Mouse (Mus musculus) left cerebral cortex, postnatal 4 days (tissue): ENCODE measurements around the gene Khdc1a. TPM values are rescaled to one million over a fixed set of nuclear protein-coding genes. Genes with fewer than 3 reads are reported as not detected.
"Not testable (repeated sequence)": the region's sequence is repeated elsewhere in the genome, so short reads cannot be mapped to it uniquely, and the experiment has no call there.

Source experiments
- DNase-seq: peaks from one replicate; pipeline ENCODE4 v3.0.0-alpha.2; 2022
- intact Hi-C: fragments of 180-260 bp; cut with DNase I; formaldehyde crosslinking; loops from one replicate; pipeline ENCODE4 v1.15.1; 2025
- total RNA-seq, 2 experiments: library from RNA; stranded (reverse); gene quantifications; 2 replicates each; pipeline ENCODE4 v1.2.3; 2021

The Khdc1a gene
- total RNA-seq: not detected

DNA sequence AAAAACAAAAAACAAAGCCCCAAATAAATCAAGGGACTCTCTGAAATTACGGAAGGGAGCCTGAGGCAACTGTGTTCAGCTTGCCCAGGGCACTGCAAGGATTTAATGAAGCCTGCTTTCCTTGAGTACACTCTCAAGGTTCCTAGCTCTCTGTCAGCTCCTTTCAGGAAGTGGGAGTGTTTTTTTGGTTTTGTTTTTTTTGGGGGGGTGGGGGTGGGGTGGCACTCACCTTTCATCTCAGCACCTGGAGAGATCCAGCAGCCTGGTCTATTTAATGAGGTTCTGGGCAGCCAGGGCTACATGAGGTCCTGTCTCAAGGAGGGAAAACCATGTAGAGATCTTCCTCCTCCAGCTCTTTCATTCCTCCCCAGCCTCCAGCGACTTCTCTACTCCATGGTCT lies at the start of gene Khdc1a:
Khdc1a (plus strand) TSS at position 301 of the 400 bp plus-strand sequence.
- no peak for DNase-seq
- intact Hi-C loops: no loop called here

DNA sequence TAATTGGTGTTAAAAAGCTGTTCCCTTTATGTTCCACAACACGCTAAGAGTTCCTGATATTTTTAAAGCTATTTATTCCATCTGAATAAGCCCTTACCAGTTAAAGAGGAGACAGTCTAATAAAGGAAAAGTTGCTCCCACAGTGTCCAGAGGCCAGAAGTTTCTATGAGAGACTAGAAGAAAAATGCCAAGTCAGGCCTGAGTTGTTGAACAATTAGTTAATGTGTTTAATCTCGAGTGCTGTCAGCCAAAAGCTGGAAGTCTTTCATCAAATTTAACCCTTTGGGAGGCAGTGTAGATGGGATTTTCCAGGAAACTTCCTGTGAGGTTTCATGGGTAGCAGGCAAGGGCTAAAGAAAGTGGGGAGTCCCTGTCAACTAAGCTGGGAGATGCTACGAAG lies 49.6 kb upstream of the Khdc1a start:
- intact Hi-C loops: no loop called here
- no peak for DNase-seq

DNA sequence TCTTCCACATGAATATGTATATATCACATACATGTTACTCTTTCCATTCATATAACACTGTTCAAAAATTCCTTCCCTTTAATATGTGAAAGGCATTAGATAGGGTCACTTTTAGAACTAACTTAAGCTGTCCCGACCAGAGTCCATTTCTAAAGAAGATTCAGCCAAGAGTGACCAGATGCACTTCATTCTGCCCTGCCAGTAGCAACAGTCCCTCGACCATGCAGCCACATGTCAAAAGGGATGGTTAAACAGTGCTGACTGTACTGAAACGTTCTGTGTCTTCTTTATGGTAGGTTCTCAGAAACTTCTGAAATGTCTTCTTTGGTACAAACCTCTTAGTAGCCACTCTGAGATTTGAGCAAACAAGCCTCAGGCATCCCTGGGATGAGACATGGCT lies 47.8 kb upstream of the Khdc1a start:
- intact Hi-C loops: no loop called here

DNA sequence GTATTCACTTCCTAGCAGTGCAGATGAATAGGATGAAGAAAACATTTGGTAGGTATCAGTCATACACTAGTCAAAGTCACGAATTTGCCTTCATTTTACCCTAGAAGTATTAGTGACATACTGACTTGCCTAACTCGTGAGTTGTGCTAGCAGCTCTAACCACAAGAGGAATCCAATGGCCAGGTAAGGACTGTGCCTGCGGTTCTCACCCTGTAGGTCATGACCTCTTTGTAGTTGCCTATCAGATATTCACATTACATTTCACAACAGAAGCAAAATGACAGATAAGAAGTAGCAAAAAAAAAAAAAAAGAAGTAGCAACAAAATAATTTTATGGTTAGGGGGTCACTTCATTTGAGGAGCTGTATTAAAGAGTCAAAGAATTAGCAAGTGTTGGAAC lies 45.3 kb upstream of the Khdc1a start:
- intact Hi-C loops: no loop called here
- no peak for DNase-seq

More for the DNA sequence above, 47.8 kb upstream of the Khdc1a start:
- no peak for DNase-seq

DNA sequence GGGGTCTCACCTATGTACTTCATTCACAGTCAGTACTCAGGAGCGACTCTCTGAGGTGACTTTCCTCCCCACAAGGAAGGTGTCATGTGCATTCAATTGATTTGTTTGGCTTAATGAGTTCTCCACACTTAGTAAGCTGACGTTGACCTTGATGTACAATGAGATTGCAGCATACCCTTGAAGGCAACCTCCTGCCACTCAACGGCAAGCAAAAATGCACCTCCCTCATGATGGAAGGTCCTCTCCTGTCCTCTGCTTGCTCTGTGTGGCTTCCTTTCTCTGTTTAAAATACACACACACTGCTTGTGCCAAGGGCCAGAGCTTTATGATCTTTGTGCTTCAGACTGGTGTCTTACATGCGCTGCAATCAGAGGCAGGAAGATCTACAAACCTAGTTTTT lies 44.8 kb upstream of the Khdc1a start:
- no peak for DNase-seq
- intact Hi-C loops: no loop called here

DNA sequence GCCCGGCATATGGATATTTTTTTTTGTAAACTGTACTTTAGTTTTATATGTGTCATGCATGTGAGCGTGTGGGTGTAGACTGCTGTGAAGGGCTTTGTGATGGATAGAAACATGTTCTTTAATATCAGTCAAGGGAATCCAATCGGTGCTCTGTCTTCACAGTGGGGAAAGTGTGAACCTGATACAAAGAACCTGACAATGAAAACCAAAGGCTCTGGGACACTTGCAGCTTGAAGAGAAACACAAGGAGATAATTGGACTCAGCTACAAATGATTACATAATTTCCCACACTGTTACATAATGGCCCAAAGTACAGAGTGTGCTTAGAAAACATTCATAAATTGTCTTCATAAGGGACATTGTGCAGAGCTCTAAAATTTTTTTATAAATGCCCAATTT lies 44.0 kb upstream of the Khdc1a start:
- DNase-seq: no peak
- intact Hi-C loops: no loop called here

DNA sequence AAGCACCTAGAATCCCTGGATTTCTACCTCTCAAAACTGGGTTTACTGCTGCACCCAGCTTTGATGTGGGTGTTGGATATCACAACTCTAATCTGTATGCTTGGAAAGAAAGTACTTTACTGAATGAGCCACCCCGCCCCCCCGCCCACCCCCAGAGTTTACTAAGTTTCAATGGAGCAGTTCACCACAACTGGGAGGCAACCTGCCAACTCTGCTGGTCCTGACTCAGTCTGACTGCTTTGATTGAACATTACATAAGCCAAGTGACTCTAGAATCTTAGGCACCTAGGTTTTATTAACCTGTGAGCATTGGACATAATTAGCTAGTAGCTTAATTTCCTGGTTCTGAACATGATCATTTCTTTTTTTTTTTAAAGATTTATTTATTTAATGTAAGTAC lies 35.1 kb upstream of the Khdc1a start:
- intact Hi-C loops: no loop called here
- no peak for DNase-seq

DNA sequence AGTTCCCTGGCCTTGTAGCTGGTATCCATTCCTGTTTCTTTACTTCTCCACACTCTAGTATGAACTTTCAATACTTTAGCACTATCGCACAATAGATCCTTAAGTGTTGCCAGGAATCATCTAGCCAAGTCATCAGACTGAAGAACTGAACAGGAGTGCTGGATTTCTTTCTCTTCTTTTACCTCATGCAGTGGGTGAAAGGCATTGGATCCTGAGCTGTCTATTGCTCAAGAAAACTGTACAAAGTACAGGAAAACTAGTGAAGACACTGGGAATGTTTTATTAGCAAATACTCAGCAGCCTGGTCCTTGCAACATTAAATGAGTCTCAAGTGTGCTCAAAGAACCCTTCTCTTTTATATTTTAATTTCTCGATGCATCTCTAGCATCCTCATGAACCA lies 33.7 kb upstream of the Khdc1a start:
- no peak for DNase-seq
- intact Hi-C loops: no loop called here

DNA sequence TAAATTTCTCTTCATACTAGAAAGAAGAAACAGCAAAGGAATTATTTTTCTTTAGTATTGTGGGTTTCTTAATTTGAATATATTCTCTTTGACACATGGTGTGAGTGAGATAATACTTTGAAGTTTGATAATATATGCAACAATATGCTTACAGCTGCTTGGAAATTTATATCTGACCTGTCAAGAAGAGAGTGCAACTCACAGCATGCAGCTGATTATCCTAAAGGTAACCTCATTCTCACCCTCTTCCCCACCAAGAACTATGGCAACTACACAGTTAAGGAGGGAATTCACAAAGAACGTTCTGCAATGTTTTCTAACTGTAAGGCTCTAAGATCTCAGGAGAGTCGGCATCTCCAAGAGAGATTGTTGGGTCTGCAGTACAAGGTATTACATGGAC lies 33.1 kb upstream of the Khdc1a start:
- no peak for DNase-seq
- intact Hi-C loops: no loop called here

DNA sequence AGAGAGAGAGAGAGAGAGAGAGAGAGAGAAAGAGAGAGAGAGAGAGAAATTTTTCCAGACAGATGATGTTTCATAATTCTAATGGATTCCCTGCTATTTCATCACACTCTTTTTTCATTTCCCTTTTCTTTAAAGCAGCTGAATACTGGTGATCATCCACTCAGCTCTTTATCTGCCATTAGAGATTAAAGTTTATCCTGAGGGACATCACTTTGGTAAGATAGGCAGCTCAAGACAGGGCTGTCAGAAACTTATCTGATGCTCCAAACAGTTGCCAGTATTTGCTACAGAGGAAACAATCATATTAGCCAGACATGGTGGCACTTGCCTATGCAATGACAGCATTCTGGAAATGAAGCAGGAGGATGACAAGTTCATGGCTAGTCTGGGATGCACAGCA lies 31.2 kb upstream of the Khdc1a start:
- DNase-seq: no peak
- intact Hi-C loops: no loop called here

DNA sequence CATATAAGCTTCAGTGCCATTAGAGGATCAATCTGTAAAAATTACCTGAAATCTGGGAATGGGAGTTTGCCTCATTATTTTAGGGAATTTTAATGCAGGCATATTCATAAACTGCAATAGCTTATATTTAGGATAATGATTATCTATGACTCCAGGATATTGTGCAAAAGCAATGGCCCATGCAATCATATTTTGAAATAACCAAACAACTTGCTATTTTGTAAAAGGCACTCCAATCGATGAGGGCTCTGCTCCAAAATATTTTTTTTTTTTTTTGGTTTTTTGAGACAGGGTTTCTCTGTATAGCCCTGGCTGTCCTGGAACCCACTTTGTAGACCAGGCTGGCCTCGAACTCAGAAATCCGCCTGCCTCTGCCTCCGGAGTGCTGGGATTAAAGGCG lies 29.2 kb upstream of the Khdc1a start:
- intact Hi-C loops, DNase-seq: not testable (repeated sequence)

DNA sequence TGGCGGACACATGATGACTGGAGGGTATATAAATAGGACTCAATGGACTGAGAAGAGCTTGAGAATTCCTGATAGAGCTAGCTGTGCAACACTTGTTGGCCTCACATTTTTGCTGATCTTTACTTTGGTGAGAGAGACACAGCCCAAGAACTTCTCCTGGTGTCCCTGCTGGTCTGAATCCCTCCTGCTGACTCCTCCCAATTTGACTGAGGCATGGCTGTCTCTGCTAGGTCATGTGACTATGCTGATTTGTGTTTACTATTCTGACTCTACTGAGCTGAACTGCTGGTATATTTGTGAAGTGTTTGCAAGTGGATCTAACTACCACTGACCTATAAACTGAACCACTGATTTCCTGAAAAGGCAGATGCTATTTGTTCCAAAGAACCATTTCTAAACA lies 27.8 kb upstream of the Khdc1a start:
- intact Hi-C loops: no loop called here
- DNase-seq: no peak

DNA sequence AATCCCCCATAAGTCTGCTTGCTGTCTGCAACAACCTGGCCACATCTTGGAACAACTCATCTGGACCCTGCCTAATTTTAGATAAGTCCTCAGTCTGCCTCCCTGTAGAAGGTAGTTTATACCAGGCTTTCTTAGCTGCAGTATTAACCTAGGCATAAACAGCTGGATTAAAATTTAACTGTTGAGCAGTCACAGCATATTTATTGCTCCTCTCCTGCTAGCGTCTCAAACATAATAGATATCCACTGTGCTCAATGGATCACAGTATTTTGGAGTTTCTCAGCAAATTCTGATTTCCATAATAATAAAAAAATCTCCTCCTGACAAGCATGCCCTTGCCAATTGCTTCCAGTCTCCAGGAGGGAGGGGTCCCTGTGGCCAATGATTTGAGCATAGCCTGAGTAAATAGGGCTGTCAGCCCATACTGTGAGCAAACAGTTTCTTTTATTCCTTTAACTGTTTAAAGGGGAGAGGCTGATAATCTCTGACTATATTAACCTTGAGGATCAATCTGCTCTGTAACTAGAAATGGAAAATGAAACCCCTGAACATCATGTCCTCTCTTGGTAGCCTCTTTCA lies 25.4 kb upstream of the Khdc1a start:
- no peak for DNase-seq
- intact Hi-C loops: no loop called here

DNA sequence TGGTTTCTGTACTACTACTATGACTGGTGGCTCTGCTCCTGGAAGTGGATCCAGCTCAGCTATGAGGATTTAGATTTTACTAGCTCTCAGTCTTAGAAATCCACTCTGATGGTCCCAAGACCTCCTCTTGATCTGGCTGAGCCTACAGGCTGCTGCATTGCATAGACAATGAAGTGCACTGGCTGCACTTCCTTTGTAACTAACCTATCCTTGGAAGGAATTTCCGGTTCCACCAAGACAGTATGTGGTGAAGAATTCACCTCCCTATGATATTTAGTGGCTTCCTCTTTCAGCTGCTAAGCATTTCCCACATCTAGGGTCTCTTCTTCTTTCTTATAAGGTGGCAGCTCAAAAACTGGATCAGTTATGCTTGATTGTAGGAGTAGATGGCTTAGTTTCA lies 24.8 kb upstream of the Khdc1a start:
- no peak for DNase-seq
- intact Hi-C loops: no loop called here

DNA sequence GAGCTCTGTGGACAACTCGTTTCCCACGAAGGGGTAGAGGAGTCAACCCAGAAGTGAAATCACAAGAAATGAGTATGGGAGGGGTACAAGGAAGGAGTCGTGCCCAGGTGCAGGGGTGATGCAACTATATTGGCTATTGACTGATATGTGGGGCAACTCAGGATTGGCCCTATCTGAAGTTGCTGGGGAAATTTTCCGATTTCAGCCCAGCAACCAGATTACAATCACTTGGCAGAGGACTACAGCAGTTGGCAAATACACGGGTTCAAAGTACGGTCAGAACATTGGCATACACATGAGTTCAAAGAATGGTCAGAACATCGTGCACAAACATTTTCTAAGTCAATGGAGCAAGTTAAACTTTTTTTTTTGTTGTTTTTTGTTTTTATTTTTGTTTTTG lies 22.7 kb upstream of the Khdc1a start:
- intact Hi-C loops: no loop called here
- no peak for DNase-seq

DNA sequence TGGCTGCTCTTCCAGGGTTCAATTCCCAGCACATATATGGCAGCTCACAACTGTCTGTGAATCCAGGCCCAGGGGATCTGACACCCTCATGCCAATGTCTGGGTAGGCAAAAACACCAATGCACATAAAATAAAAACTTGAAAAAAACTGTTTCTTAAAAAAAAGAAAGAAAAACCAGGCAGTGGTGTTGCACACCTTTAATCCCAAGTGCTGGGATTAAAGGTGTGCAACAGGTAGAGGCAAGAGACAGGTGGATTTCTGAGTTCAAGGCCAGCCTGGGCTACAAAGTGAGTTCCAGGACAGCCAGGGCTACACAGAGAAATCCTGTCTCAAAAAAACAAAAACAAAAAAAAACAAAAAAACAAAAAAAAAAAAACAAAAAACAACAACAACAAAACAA lies 18.3 kb upstream of the Khdc1a start:
- intact Hi-C loops, DNase-seq: not testable (repeated sequence)

DNA sequence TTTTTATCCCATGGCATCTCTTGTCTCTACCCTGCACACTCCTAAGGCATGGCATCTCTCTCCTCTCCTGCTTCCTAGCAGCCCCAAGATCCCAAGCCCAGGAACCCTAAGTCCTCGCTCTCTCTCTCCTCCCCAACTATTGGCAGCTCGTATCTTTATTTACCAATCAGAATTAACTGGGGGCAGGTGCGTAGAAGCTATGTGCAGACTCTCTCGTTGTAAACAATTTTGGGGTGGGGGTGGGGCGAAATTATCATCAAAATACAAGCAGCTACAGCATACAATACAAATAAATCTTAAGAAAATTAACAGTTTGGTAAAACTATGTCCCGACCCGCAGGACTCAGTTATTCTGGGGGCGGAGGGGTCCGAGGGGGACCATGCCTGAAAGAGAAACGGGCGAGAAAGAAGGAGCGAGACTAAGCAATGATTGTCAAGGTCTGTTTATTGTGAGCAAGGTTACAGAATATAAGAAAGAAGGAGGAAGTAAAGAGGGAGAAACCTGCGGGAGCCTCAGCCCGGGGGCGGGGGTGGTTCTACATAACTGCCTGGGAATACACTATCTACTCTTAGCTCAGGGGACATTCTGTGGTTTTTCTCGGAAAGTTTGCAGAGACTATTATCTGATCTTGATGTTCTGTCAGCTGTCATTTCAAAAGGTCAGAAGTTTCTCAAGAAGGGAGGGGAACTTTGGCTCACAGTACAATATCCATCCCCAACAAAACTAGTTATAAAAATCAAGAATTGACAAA lies 16.0 kb upstream of the Khdc1a start:
- DNase-seq: no peak
- intact Hi-C loops: no loop called here

DNA sequence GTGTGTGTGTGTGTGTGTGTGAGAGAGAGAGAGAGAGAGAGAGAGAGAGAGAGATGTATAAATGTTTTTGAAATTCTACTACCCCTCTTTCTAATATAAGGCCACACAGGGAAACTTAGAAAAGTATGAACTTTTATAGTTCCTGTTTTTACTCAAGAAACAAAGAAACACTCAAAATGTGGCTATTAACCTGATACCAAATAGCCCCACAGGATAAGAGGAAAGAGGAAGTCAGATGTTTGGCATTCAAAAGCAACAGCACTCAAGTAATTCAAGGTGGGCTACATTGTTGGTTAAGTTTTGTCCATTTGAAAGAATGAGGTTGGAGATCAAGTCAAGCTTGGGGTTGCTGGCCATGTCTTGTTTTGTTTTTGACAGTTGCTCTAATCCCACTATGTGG lies 13.6 kb upstream of the Khdc1a start:
- DNase-seq: no peak
- intact Hi-C loops: no loop called here

DNA sequence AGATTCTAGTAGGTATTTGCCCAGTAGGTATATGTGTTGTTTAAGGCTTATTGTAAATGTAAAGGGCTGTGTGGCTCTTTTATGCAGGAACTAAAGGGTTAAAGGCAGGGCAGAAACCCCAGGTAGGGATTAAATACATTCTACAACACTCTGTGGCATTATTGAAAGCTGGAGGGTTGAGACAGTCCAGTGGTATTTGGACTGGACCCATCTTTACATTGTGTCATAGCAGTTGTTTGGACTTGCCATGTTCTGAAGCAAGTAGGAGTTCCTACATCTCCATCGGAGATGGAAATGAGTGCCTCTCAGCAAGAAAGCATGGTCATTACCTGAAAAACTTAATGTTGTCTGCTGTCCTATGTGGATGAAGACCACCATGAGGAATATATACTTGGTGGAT lies 8.7 kb upstream of the Khdc1a start:
- no peak for DNase-seq
- intact Hi-C loops: no loop called here

DNA sequence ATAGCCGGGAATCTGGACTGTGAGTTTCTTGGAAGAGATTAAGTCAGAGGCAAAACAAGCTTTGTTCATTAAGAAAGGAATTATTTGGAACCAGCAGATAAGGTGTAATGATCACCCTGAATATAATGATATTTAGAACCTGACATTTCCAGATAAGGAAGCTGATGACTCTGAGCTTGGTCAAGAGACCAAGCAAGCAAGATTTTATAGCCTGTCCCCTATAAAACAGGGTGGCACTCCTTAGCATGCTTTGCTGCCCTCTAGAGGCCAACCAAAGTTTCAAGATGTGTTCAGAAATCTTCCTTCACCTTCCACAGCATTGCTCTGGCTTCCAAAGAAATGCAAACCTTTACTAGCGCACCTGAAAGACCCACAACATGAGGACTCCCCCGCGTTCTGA lies 5.2 kb upstream of the Khdc1a start:
- intact Hi-C loops: no loop called here
- DNase-seq: peak; percentile 52

DNA sequence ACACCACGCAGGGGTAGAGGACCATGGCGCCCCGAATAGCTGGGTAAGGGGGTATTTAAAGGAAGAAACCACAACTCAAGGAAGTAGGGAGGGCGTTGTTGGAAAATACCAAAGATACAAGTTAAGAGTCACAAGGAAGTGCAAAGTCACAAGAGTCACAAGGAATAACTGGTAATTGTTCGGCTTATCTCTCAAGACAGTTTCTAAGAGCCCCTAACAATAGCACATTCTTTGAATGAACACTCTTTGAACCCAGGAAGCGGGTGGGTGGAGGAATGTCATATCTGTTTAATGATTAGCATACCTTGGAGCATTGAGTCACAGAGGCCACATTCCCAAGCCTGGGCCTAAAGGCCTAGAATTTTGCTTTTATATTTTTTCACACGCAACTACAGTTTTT lies 4.7 kb upstream of the Khdc1a start:
- intact Hi-C loops, DNase-seq: not testable (repeated sequence)

DNA sequence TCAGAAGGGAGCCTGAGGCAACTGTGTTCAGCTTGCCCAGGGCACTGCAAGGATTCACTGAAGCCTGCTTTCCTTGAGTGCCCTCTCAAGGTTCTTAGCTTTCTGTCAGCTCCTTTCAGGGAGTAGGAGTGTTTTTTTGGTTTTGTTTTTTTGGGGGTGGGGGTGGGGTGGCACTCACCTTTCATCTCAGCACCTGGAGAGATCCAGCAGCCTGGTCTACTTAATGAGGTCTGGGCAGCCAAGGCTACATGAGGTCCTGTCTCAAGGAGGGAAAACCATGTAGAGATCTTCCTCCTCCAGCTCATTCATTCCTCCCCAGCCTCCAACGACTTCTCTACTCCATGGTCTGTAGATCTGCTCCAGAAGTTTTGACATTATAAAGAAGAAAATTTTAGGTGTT lies 18.6 kb downstream of the Khdc1a start, which contains the start of gene Khdc1c:
Khdc1c (plus strand) TSS at position 301 of the 400 bp plus-strand sequence.
- intact Hi-C loops, DNase-seq: not testable (repeated sequence)

DNA sequence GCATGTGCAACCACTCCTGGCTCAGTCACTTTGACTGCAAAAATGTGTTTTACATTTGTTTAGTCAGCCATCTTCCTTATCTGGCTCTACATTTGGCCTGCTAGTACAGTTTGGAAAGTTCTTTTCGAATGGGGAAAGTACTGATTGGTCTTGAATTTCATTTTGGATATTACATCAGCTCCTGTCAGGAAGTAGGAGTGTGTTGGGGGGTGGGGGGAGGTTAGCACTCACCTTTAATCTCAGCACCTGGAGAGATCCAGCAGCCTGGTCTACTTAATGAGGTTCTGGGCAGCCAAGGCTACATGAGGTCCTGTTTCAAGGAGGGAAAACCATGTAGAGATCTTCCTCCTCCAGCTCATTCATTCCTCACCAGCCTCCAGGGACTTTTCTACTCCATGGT lies 33.8 kb downstream of the Khdc1a start, which contains the start of gene Khdc1b:
Khdc1b (plus strand) TSS at position 301 of the 400 bp plus-strand sequence.
- DNase-seq: no peak
- intact Hi-C loops: no loop called here
